In the genomic region with DNA sequence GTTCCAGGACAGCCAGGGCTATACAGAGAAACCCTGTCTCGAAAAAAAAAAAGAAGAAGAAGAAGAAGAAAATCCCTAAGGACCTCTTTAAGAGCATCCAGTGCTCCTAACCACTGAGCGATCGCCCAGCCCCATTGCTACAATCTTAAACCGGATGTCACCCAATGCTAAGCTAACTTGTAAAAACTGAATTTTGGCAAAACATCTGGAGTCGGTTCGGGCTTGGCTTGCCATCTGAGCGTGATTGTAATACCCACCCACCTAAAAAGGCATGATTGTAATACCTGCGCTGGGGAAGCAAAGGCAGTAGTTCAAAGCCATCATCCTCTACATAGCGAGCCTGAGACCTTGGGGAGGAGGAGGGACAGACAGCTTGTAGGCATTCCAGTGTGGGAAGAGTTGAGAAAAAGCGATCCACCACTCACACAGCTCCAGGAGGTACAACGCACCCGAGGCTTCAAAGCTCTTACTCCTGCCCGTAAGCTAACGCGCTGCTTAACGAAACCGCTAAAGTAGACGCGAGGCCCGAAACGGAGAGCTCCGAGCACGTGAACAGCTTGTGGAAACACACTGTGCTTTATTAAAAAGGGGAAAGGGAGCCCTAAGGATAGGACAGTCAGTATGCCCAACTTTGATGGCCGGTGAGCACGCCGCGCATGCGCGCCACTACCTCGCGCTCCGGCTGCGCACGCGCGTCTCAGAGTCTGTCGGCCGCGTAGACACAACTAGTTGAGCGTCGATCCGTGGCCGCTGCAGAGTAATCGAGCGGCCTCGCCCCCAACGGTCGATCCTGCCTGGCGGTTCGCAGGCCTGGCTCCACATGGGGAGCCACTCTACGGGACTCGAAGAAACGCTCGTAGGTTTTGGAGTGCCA, we compare ENCODE assay signal across 8 mouse cellular contexts. TPM values are rescaled to one million over a fixed set of nuclear protein-coding genes. Genes with fewer than 3 reads are reported as not detected.
DNase-seq lines count a peak whose midpoint lies in the region; ATAC-seq and TF ChIP-seq lines count a peak whose summit lies in the region.

A gene (plus strand): TSS at position 705 of the 874 bp plus-strand sequence.

- H3K36me3 ChIP-seq in forebrain, embryonic 15.5 days, result peaks cover 31% of the 10 kb centered on the region

- no peaks in the 10 kb centered on the region for H3K27me3 ChIP-seq in forebrain, embryonic 15.5 days

- intact Hi-C loops in heart, postnatal 25 days (cut with DNase I), result loop anchor here (5.0 kb wide), 1 partner anchor 84 kb away; a partner anchor contains a TSS

- H3K9ac ChIP-seq in forebrain, embryonic 15.5 days (replicated peaks), result peak within 1 kb of the TSS; percentile 73

- TF ChIP-seq POLR2A in lung, adult 2 months (IDR thresholded peaks at IDR 0.05; ENCODE audit: borderline replicate concordance, extremely low read depth, low read depth, low read length), result peak; percentile 86; the same call in 1 of the 2 replicates

- H3K4me1 ChIP-seq in forebrain, embryonic 15.5 days, result peaks cover 26% of the 10 kb centered on the region
- H3K4me1 ChIP-seq in lung, adult 2 months (ENCODE audit: control insufficient read depth, insufficient read depth, low read length), result no peaks in the 10 kb centered on the region; the same call in 1 of the 2 replicates

- peak; percentile 96 for DNase-seq in ES-CJ7 (ENCODE audit: low read depth, low spot score)
- DNase-seq in cerebellum, adult 11 months, result peak; percentile 91
- DNase-seq in heart, postnatal 25 days (ENCODE audit: low spot score), result peak; percentile 81
- peak; percentile 84 to 94 for DNase-seq in layer of hippocampus, adult 18-20 months (ENCODE audit: low spot score in 2 of 2)
- DNase-seq in lung, adult 2 months, result peak; percentile 80
- DNase-seq in thymus, adult 18-20 months, result peak; percentile 82 to 84

- under 1% methylated on average over 54 of the region's 54 CpGs for WGBS in forebrain, embryonic 15.5 days
- WGBS in lung, adult 2 months, result under 1% methylated on average over 54 of the region's 54 CpGs

- peak within 1 kb of the TSS; percentile 85 for H3K4me2 ChIP-seq in forebrain, embryonic 15.5 days (replicated peaks)

- no peak for TF ChIP-seq CTCF in lung, adult 2 months (IDR thresholded peaks at IDR 0.05; ENCODE audit: insufficient read depth, low read length)

- H3K27ac ChIP-seq in forebrain, embryonic 15.5 days (replicated peaks), result peak within 1 kb of the TSS; percentile 83

- peak within 1 kb of the TSS; percentile 76 for H3K4me3 ChIP-seq in forebrain, embryonic 15.5 days
- H3K4me3 ChIP-seq in lung, adult 2 months (replicated peaks; ENCODE audit: extremely low read depth, low read depth, low read length), result peak within 1 kb of the TSS; percentile 95

- peak; percentile 93 for ATAC-seq in forebrain, embryonic 15.5 days (replicated peaks)
- peak; percentile 91 for ATAC-seq in neutrophil, adult 5-6 weeks (ENCODE audit: extremely low read depth, insufficient number of reproducible peaks, low FRiP score, poor library complexity, severe bottlenecking)

- no peaks in the 10 kb centered on the region for H3K9me3 ChIP-seq in forebrain, embryonic 15.5 days

RNA-seq across cellular contexts. Expression of the gene that starts here (rescaled TPM):
- 29.9 and 34.5 TPM in 2 replicates for polyA plus RNA-seq in forebrain, embryonic 15.5 days (2015; fragmentation: Nextera tagmentation; extraction: Ambion mirVana)
- total RNA-seq in heart, postnatal 25 days (2021), result 10 to 100 TPM; 13.5 to 14.9 TPM
- 10 to 100 TPM; 23.3 to 24.4 TPM for total RNA-seq in layer of hippocampus, adult 18-20 months (2021)
- polyA plus RNA-seq in lung, adult 2 months (2012; rRNA removed), result 17.9 and 21.8 TPM in 2 replicates
- 11.6 and 18.3 TPM in 2 replicates for total RNA-seq in neutrophil, adult 5-6 weeks (2017)

Comparison
In these comparisons a context has a peak if more than half of its experiments do, and no peak if none do; other contexts are left out.
1. Peak in every context shown above with its lines: DNase-seq, ATAC-seq, H3K4me3 ChIP-seq and H3K27ac ChIP-seq.